Mouse (Mus musculus): ENCODE results near the gene Ociad1. TPM values are rescaled to one million over a fixed set of nuclear protein-coding genes. Genes with fewer than 3 reads are reported as not detected.

Gene Ociad1
- polyA plus RNA-seq, 1 experiment from 2014 or later, result 160 TPM

DNA sequence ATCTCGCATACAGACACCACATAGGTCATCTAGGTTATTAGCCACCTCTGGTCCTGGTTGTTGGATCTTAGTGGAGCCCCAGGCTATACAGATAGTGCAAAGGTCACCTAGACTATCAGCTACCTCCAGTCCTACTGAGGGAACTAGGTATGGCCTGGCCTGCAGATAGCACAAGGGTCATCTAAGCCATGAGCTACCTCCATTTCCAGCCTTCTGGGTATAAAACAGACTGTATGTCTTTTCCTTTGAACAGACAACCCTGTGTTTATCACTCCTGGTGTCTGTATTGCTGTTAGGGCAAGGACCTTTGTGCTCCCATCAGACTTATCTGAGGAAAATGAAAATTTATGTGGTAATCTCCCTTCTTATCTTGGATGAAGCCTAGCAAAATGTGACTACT is 59.2 kb downstream of the Ociad1 start:
- Histone ChIP-seq H3K27ac (replicated peaks in 1 of 2; ENCODE audit: control insufficient read depth in 1 of 2, insufficient read depth in 1 of 2, low read depth in 2 of 2, low read length in 2 of 2) (no peak overlapping the region), H3K9ac (ENCODE audit: low read length) (no peak overlapping the region), H3K4me3 (ENCODE audit: control insufficient read depth in 1 of 2, insufficient read depth in 1 of 2, low read depth in 1 of 2, low read length in 2 of 2) (no peak overlapping the region), H3K27me3 (ENCODE audit: control insufficient read depth, insufficient read depth, low read length) (no peaks in the 10 kb centered on the region), H3K36me3 (ENCODE audit: control insufficient read depth, insufficient read depth, low read length) (no peaks in the 10 kb centered on the region), H3K4me2 (ENCODE audit: low read length) (no peak overlapping the region), H3K9me3 (ENCODE audit: control insufficient read depth, low read length) (no peaks in the 10 kb centered on the region), H3K4me1 (ENCODE audit: control insufficient read depth in 2 of 2, insufficient read depth in 2 of 2, low read length in 2 of 2) (peaks cover 3 to 6% of the 10 kb centered on the region in 2 experiments)
- WGBS, result 96% methylated on average over 1 of the region's 1 CpGs
- ATAC-seq (ENCODE audit: insufficient number of reproducible peaks, insufficient read depth, low FRiP score, low read depth), result no peak

DNA sequence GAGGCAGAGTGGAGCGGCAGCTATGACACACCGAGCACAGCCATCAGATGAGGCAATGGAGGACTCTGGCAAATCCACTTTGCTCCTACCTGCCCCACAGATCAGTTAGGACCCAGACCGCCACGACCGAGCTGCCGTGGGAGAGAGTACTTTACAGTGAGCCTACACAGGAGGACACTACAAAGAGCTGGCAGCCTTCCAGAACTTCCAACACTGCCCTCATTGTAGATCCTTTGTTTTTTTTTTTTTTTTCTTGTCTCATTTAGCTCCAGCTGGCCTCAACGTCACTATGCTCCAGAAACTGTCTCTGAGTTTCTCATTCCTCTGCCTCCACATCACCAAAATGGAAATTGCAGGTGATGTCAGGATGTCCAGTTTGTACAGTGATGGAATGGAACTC is 60.9 kb downstream of the Ociad1 start:
- Histone ChIP-seq H3K4me2 (ENCODE audit: low read length) (no peak overlapping the region), H3K9me3 (ENCODE audit: control insufficient read depth, low read length) (no peaks in the 10 kb centered on the region), H3K27me3 (ENCODE audit: control insufficient read depth, insufficient read depth, low read length) (no peaks in the 10 kb centered on the region), H3K36me3 (ENCODE audit: control insufficient read depth, insufficient read depth, low read length) (no peaks in the 10 kb centered on the region), H3K4me3 (ENCODE audit: control insufficient read depth in 1 of 2, insufficient read depth in 1 of 2, low read depth in 1 of 2, low read length in 2 of 2) (no peak overlapping the region), H3K4me1 (ENCODE audit: control insufficient read depth in 2 of 2, insufficient read depth in 2 of 2, low read length in 2 of 2) (peaks cover 3 to 6% of the 10 kb centered on the region in 2 experiments), H3K9ac (ENCODE audit: low read length) (no peak overlapping the region), H3K27ac (replicated peaks in 1 of 2; ENCODE audit: control insufficient read depth in 1 of 2, insufficient read depth in 1 of 2, low read depth in 2 of 2, low read length in 2 of 2) (no peak overlapping the region)
- no peak for ATAC-seq (ENCODE audit: insufficient number of reproducible peaks, insufficient read depth, low FRiP score, low read depth)
- WGBS, result 24% methylated on average over 7 of the region's 7 CpGs

DNA sequence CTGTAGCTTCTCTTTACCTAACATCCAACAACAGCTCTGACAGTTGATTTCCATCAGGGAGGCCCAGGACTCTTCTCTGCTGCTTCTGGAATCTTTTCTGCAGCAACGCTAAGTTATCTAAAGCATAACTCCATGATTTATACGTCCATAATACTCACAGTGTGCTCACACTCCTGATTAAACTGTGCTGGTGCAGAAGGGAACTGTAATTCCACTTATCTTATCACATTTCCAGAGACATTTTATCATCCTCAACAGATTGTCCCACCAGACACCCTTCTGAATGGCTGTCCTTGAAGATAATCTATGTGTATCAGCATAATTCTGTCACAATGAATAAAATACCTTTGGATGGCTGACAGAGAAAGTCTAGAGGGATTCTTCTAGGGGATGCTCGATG is 61.4 kb downstream of the Ociad1 start:
- Histone ChIP-seq H3K4me3 (ENCODE audit: control insufficient read depth in 1 of 2, insufficient read depth in 1 of 2, low read depth in 1 of 2, low read length in 2 of 2) (no peak overlapping the region), H3K4me2 (ENCODE audit: low read length) (no peak overlapping the region), H3K4me1 (ENCODE audit: control insufficient read depth in 2 of 2, insufficient read depth in 2 of 2, low read length in 2 of 2) (peaks cover 6 to 7% of the 10 kb centered on the region in 2 experiments), H3K9me3 (ENCODE audit: control insufficient read depth, low read length) (no peaks in the 10 kb centered on the region), H3K36me3 (ENCODE audit: control insufficient read depth, insufficient read depth, low read length) (no peaks in the 10 kb centered on the region), H3K9ac (ENCODE audit: low read length) (no peak overlapping the region), H3K27me3 (ENCODE audit: control insufficient read depth, insufficient read depth, low read length) (no peaks in the 10 kb centered on the region), H3K27ac (replicated peaks in 1 of 2; ENCODE audit: control insufficient read depth in 1 of 2, insufficient read depth in 1 of 2, low read depth in 2 of 2, low read length in 2 of 2) (no peak overlapping the region)
- no peak for ATAC-seq (ENCODE audit: insufficient number of reproducible peaks, insufficient read depth, low FRiP score, low read depth)
- WGBS, result 22% methylated on average over 3 of the region's 3 CpGs

DNA sequence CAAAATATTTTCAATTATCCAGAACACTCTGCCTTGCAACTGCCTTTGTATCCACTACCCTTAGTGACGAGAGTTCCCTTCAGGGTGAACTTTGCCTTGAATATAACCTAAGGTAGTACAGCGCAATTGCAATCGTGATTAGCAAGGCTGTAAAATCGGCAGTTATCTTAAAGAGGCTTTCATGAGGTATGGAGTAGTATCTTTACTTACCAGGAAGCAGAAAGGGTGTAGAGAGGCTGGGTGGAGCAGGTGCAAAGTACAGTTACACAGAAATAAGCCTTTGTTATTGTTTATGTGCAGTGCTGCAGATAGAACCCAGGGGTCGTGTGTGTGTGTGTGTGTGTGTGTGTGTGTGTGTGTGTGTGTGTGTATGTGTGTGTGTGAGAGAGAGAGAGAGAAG is 62.8 kb downstream of the Ociad1 start:
- Histone ChIP-seq H3K4me1 (ENCODE audit: control insufficient read depth in 2 of 2, insufficient read depth in 2 of 2, low read length in 2 of 2) (peaks cover 15 to 17% of the 10 kb centered on the region in 2 experiments), H3K9ac (ENCODE audit: low read length) (no peak overlapping the region), H3K27ac (replicated peaks in 1 of 2; ENCODE audit: control insufficient read depth in 1 of 2, insufficient read depth in 1 of 2, low read depth in 2 of 2, low read length in 2 of 2) (no peak overlapping the region), H3K36me3 (ENCODE audit: control insufficient read depth, insufficient read depth, low read length) (no peaks in the 10 kb centered on the region), H3K4me3 (ENCODE audit: control insufficient read depth in 1 of 2, insufficient read depth in 1 of 2, low read depth in 1 of 2, low read length in 2 of 2) (no peak overlapping the region), H3K27me3 (ENCODE audit: control insufficient read depth, insufficient read depth, low read length) (no peaks in the 10 kb centered on the region), H3K4me2 (ENCODE audit: low read length) (no peak overlapping the region), H3K9me3 (ENCODE audit: control insufficient read depth, low read length) (no peaks in the 10 kb centered on the region)
- ATAC-seq (ENCODE audit: insufficient number of reproducible peaks, insufficient read depth, low FRiP score, low read depth), result no peak
- WGBS, result 59% methylated on average over 5 of the region's 5 CpGs

DNA sequence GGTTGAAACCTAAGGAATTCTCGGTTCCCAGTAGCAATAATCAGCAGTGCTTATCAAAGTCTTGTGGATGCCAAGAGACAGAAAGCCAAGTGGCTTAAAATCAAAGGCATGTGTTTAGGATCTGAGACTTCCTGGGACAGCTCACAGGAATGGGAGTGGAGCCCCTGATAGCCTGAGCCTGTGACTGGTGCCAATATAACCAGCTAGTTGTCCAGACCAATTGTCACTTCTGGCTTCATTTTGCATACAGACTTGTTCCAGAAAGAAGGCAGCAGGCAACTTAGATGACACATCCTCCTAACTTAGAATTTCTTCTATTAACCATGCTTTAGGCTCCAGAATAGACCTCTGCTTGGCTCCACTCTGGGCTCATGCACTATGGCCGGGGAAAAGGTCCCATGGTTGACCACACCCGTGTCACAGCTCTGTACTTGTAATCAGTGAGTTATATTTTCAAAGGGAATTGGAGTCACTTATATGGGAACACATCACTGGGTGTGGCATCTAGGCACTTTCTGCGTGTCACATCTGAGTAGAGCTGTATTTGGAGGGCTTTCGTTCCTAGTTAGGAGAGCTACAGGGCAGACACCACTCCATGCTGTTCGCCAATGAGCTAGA is 66.7 kb downstream of the Ociad1 start:
- peaks cover 13 to 14% of the 10 kb centered on the region in 2 experiments for H3K4me1 ChIP-seq (ENCODE audit: control insufficient read depth in 2 of 2, insufficient read depth in 2 of 2, low read length in 2 of 2)
- ATAC-seq (ENCODE audit: insufficient number of reproducible peaks, insufficient read depth, low FRiP score, low read depth), result no peak; the same call in 1 of the 2 replicates
- peak overlapping the region; percentile 61 for H3K4me2 ChIP-seq (ENCODE audit: low read length)
- WGBS, result 43% methylated on average over 6 of the region's 6 CpGs
- 0 out of 2 replicates have a peak overlapping the region, but pooled peaks have one; percentile 21 for H3K9ac ChIP-seq (ENCODE audit: low read length)
- H3K36me3 ChIP-seq (ENCODE audit: control insufficient read depth, insufficient read depth, low read length), result no peaks in the 10 kb centered on the region
- H3K4me3 ChIP-seq (ENCODE audit: control insufficient read depth in 1 of 2, insufficient read depth in 1 of 2, low read depth in 1 of 2, low read length in 2 of 2), result peak overlapping the region in 1 of 2 experiments; percentile 21; a peak in 1 of 4 replicates
- H3K27ac ChIP-seq (replicated peaks in 1 of 2; ENCODE audit: control insufficient read depth in 1 of 2, insufficient read depth in 1 of 2, low read depth in 2 of 2, low read length in 2 of 2), result no peak overlapping the region
- H3K27me3 ChIP-seq (ENCODE audit: control insufficient read depth, insufficient read depth, low read length), result no peaks in the 10 kb centered on the region
- H3K9me3 ChIP-seq (ENCODE audit: control insufficient read depth, low read length), result no peaks in the 10 kb centered on the region

DNA sequence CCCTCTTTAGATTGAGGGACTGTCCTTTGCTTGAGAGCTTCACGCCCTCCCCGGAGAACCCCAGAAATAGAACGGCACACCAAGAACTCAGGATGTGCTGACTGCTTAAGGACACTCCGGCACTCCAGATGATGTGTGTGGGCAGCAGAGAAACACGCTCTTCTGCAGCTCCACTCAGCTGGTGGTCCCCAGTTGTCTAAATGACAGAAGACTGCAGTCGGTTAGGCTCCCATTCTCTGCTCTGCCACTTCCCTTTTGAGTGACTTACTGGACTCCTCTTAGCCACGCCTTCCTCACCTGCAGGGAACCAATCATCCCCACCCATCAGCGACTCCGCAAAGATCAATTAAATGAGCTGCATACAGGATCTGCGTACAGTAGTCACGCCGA is 67.2 kb downstream of the Ociad1 start:
- WGBS, result 17% methylated on average over 12 of the region's 12 CpGs
- ATAC-seq (ENCODE audit: insufficient number of reproducible peaks, insufficient read depth, low FRiP score, low read depth), result no peak
- Histone ChIP-seq H3K4me3 (ENCODE audit: control insufficient read depth in 1 of 2, insufficient read depth in 1 of 2, low read depth in 1 of 2, low read length in 2 of 2) (peak overlapping the region; percentile 7 to 21; a peak in 3 of 4 replicates), H3K9me3 (ENCODE audit: control insufficient read depth, low read length) (no peaks in the 10 kb centered on the region), H3K27me3 (ENCODE audit: control insufficient read depth, insufficient read depth, low read length) (no peaks in the 10 kb centered on the region), H3K4me1 (ENCODE audit: control insufficient read depth in 2 of 2, insufficient read depth in 2 of 2, low read length in 2 of 2) (peaks cover 10 to 14% of the 10 kb centered on the region in 2 experiments), H3K27ac (replicated peaks in 1 of 2; ENCODE audit: control insufficient read depth in 1 of 2, insufficient read depth in 1 of 2, low read depth in 2 of 2, low read length in 2 of 2) (no peak overlapping the region), H3K9ac (ENCODE audit: low read length) (peak overlapping the region; percentile 21; the same call in 1 of the 2 replicates), H3K36me3 (ENCODE audit: control insufficient read depth, insufficient read depth, low read length) (no peaks in the 10 kb centered on the region), H3K4me2 (ENCODE audit: low read length) (peak overlapping the region; percentile 61)

DNA sequence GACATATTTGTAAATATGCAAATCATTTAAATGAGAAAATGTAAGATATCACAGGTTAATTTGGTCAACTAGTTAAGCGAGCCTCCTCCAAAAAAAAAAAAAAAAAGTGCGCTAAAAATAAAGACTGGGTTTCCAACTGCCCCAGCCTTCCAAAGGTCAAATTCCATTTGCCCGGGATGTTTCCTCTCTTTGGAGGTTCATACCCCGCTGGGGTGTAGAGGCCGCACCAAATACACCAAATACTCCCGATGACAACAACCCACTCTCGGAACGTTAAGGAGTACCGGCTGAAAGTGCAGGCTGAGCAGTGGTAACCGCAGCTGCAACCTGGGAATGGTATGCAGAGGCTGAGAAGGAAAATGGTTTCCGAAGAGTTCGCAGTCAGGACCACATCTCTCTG is 67.7 kb downstream of the Ociad1 start:
- H3K4me1 ChIP-seq (ENCODE audit: control insufficient read depth in 2 of 2, insufficient read depth in 2 of 2, low read length in 2 of 2), result peaks cover 10 to 14% of the 10 kb centered on the region in 2 experiments
- H3K9me3 ChIP-seq (ENCODE audit: control insufficient read depth, low read length), result no peaks in the 10 kb centered on the region
- peak overlapping the region; percentile 21; the same call in 1 of the 2 replicates for H3K9ac ChIP-seq (ENCODE audit: low read length)
- H3K36me3 ChIP-seq (ENCODE audit: control insufficient read depth, insufficient read depth, low read length), result no peaks in the 10 kb centered on the region
- 11% methylated on average over 12 of the region's 12 CpGs for WGBS
- no peak for ATAC-seq (ENCODE audit: insufficient number of reproducible peaks, insufficient read depth, low FRiP score, low read depth)
- H3K27me3 ChIP-seq (ENCODE audit: control insufficient read depth, insufficient read depth, low read length), result no peaks in the 10 kb centered on the region
- peak overlapping the region; percentile 61 for H3K4me2 ChIP-seq (ENCODE audit: low read length)
- peak overlapping the region; percentile 19 to 21; a peak in 3 of 4 replicates for H3K4me3 ChIP-seq (ENCODE audit: control insufficient read depth in 1 of 2, insufficient read depth in 1 of 2, low read depth in 1 of 2, low read length in 2 of 2)
- H3K27ac ChIP-seq (replicated peaks in 1 of 2; ENCODE audit: control insufficient read depth in 1 of 2, insufficient read depth in 1 of 2, low read depth in 2 of 2, low read length in 2 of 2), result no peak overlapping the region

DNA sequence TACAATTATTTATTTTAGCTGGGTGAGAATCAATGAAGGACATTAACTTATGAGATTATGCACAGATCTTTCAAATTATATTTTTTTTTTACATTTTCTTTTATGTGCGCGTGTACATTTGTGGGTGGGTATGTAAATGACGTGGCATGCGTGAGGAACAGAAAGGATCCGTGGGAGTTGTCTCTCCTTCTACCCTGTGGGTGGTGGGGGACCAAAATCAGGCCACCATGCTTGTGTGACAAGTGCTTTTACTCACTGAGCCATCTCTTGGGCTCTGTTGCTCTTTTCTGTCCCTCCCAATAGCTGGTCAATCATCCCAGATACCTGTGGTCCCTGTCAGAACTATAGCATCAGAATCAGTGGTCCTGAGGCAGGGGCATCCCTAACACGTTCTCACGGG is 69.8 kb downstream of the Ociad1 start:
- H3K27me3 ChIP-seq (ENCODE audit: control insufficient read depth, insufficient read depth, low read length), result no peaks in the 10 kb centered on the region
- WGBS, result 88% methylated on average over 7 of the region's 7 CpGs
- ATAC-seq (ENCODE audit: insufficient number of reproducible peaks, insufficient read depth, low FRiP score, low read depth), result no peak

More for the DNA sequence above, 69.8 kb downstream of the Ociad1 start:
- Histone ChIP-seq H3K27ac (replicated peaks in 1 of 2; ENCODE audit: control insufficient read depth in 1 of 2, insufficient read depth in 1 of 2, low read depth in 2 of 2, low read length in 2 of 2) (no peak overlapping the region), H3K4me1 (ENCODE audit: control insufficient read depth in 2 of 2, insufficient read depth in 2 of 2, low read length in 2 of 2) (peaks cover 10 to 14% of the 10 kb centered on the region in 2 experiments), H3K36me3 (ENCODE audit: control insufficient read depth, insufficient read depth, low read length) (no peaks in the 10 kb centered on the region), H3K9ac (ENCODE audit: low read length) (no peak overlapping the region), H3K4me2 (ENCODE audit: low read length) (no peak overlapping the region), H3K9me3 (ENCODE audit: control insufficient read depth, low read length) (no peaks in the 10 kb centered on the region), H3K4me3 (ENCODE audit: control insufficient read depth in 1 of 2, insufficient read depth in 1 of 2, low read depth in 1 of 2, low read length in 2 of 2) (no peak overlapping the region)
